Mouse (Mus musculus): ENCODE measurements at regions not wholly inside any gene's neighbourhood (a gene's known extent, or its start where the extent isn't known, plus 50 kb on each side); places are given as distances from the start of the nearest gene placed in this dataset.
A peak's percentile ranks its signal among the peaks of the same experiment; 100 is the strongest.

DNA sequence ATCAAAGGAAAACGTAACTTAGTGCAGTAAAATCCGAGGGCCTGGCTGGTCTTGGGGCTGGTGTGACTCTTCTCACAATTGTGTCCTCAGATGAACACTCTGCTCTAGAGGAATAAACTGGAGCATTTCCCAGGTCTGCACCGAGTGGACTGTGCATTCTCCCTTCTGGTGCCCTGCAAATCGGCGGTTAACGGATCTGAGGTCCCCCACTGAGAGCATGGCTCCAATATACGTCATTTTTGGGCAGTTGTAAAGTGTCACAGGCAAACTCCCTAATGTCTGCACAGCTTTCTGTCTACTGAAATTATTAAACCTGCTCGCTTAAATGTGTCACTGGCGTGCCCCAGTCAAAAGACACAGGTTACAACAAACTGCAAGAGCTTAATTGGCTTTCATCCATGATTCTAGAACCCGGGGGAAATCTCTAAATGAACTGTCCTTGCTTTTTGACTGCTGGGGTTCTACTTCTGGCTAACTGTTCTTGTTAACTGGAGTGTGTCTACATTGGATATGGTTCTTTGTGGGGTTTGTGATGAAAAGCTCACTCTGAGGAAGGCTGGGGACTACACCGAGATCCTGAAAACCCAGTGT lies 93.7 kb upstream of the Gm47985 start:
- DNase-seq (ENCODE audit: low spot score) = no peak

DNA sequence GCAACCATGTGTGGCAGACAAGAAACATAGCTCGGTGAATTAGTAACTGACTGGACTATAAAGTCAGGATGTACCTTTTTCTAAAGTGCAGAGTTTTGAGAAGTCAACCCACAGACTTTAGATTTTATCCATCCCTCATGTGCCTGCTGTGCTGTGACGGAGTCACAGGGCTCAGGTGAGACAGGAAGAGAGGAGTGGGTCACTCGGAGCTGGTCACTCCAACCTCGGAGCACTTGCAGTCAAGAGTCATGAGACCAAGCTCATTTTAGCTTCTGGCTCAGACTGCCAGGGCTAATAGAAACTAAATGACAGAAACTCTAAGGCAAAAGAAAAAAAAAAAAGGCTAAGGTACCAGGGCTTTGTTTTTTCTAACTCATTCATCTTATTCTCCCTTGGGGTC lies 90.3 kb upstream of the Gm47985 start:
- DNase-seq (ENCODE audit: low spot score) = no peak

DNA sequence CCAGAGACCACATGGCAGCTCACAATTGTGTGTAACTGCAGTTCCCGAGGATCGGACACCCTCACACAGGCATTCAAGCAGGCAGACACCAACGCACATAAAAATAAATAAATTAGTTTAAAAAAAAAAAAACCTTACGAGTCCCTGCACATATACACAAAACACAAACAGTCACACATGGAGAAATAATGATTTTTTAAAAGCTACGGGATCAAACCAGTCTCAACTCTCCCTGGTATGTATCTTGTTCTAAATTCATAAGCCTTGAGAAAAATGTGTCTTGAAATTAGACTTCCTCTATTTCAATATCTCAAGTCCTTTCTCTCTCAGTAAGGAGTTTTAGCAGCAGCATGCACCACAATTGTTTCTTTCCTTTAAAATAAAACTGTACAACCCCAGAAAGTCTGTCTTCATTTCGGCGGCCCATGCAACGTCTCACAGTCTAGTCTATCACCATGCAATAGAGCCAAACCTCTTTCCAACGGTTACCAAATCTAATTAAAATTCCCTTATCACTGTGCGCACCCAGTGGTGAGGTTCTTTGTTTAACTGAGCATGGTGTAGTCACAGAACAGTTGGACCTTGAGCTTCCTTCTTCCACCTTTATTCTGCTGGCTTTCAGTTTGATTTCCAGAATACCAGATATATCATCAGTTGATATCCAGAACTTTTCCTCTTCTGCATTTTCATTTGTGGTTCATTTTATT lies 86.8 kb upstream of the Gm47985 start:
- no peak for DNase-seq (ENCODE audit: low spot score)

DNA sequence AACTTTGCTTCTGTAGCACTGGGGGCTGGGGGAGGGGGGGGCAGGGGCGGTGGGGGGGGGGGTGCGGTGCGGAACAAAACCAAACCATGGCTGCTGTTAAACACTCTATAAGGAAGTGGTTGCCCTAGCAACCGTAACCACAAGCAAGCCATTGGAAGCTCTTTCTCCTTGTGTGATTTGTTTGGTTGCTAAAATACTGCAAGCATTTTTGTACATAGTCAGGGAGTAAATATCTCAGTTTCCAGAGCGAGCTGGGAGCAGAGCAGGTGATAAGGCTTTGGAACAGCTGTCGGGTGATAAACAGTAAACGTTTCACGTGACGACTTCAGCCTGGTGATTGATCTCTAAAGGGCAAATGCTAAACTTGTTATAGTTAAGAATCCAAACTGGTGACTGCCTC lies 86.3 kb upstream of the Gm47985 start:
- DNase-seq (ENCODE audit: low spot score) = peak; percentile 62

DNA sequence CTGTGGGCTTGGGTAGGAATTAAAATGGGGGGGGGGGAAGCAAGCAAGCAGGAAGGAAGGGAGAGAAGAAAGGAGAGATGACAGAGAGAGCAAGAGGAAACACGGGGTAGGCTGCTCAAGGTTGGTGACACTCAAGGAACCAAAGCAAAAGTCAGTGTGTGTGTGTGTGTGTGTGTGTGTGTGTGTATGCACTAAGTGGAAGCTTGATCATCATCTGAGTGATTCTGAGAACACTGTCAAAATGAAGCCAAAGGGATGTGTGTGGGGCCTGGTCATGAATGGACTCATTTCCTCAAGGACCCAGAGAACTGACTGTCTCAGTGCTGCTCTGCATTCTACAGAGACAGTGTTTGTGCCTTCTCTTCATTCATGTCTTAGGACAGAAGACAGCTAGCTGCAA lies 84.8 kb upstream of the Gm47985 start:
- no peak for DNase-seq (ENCODE audit: low spot score)

DNA sequence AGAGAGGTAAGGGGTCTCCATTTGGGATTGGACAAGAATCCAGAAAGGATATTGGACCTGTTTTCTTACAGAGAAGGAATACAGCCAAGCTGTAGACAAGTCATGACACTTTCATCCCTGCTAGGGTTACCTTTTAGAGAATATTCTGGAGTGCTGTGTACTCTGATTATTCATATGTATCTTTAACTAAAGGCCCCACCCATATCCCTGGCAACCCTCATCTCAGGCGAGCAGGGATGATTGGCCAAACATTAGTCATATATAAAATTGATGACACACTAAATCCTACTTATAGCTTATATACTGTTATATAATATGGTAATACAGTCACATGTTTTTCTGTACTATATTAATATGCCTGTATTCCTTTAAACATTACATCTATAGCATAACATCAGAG lies 83.6 kb upstream of the Gm47985 start:
- no peak for DNase-seq (ENCODE audit: low spot score)

DNA sequence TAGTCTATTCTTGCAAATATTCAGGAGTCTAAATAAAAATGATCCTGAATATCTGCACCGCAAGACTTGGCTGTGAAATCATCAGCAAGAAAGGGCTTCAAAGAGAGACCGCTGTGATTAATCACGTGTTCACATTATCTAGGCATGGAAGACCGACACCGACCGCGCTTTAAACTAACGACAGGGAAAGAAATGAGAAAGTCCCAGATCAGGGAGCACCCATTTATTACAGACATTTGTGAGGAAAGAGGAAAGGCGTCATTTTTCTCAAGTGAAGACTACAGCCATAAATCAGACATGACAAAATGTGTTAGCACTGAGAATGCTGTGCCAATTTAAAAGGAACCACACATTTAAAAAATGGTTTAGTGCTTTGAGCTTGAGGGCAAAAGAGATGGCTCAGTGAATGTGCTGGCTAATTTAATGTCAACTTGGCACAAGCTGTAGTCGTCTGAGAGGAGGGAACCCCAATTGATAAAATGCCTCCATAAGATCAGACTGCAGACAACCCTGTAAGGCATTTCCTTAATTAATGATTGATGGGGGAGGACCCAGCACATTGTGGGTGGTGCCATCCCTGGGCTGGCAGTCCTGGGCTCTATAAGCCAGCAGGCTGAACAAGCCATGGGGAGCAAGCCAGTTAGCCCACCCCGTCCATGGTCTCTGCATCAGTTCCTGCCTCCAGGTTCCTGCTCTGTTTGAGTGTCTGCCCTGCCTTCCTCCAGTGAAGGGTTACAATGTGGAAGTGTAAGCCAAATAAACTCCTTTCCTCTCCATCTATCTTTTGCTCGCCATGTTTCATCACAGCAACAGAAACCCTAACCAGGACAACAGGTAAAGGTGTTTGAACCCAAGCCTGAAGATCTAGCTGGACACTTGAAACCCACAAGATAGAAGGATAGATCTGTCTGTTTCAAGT lies 81.5 kb upstream of the Gm47985 start:
- DNase-seq (ENCODE audit: low spot score) = peak; percentile 17

DNA sequence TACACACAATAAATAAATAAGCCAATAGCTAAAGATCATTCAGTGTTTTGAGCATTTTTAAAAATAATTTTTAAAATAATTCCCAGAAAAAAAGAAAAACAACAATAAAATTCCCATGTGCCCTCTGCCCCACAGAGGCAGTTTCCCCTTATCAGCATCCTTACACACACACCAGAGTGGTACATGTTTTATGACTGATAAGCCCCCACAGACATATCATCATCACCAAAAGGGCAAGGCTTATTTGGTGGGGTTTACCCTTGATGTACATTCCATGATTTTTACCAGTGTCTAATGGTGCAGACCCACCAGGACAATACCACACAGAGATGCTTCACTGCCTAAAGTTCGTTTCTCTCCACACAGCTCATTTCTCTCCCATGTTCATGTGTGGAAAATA lies 80.8 kb upstream of the Gm47985 start:
- DNase-seq (ENCODE audit: low spot score) = no peak

DNA sequence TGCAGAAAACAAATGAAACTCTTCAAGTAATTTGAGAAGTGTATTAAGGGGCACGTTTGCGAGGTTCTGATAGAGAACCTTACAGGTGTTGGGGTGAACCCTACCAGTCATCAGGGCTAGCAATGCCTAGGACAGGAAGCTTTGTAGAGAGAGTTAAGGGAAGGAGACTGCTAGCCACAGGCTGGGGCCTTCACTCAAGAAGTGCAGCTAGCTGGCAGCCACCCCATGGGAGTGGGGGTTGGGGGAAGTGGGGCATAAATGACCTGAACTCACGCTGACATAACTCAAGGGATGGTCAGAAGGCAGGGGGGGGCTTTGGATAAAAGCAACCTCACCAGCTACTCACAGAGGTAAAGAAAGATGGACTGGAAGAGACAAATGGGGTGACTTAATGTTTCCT lies 80.3 kb upstream of the Gm47985 start:
- no peak for DNase-seq (ENCODE audit: low spot score)

DNA sequence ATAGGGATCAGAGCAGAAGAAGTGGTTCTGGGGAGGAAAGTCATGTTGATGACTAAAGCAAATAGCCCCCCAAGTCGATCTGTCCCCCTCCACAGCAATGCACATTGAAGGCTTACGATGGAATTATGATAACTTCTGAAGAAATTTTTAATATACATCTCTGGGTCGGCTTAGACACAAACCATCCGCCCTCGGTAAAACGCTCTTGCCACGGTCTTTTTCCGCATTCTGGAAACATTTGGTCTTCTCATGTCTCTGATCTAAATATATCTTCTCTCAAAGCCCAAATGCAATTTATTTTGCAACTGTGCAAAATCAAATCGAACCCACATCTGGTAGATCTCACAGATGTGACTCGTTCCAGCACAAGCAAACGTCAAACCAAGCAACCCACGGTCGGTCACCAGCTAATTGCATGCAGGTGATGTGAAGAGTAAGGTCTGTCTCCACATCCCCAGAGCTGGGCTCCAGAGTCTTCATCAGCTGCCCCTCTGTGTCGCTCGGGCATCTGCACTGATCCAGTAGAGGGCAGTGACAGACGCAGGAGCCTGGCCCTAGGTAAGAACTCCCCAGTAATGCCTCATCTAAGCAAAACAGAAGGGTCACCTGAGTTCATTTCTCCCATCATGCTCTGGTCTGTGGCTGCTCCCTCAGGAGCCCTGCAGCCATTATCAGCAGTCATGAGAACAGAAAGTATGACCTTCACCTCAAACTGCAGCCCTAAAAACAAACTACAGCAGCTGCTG lies 79.5 kb upstream of the Gm47985 start:
- DNase-seq (ENCODE audit: low spot score) = peak; percentile 34

DNA sequence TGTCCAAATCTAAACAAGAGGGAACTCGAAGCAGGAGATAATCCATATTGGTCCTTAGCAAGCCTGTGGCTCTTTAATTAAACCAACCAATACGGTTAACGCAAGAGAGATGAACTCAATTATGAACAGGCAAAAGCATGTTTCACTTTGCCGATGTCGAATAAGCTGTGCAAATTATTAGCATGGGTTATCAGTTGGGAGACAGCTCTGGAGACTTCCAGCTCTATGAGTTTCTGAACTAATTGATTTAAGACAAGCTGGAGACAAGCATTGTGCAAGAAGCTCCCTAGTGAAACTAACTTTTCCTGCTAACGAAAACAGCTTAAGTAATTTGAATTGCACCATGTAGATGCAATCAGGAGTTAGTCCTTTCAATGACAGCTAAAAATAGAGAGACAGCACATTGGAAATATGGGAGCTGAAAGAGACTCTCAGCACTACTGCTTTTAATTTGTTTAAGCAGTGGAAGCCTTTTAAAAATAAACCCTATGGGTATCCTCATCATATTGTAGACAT lies 78.8 kb upstream of the Gm47985 start:
- no peak for DNase-seq (ENCODE audit: low spot score)

DNA sequence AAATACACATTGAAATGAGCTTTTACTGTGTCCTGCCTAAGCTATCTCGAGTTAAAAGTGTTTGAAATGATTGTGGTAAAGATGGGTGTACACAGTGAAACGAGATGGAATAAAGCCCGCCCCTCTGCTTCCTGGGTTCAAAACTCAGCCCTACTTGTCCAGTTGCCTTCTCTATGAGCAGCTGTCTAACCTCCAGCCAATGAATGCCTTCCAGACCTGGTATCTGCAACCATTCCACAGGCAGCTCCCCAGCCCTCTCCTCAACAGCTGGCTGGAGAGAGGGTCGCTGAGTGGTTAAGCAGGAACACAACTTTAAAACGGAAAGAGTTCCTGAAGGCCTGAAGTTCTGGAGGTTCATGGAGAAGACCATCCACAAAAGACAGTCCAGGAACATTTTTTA lies 78.0 kb upstream of the Gm47985 start:
- DNase-seq (ENCODE audit: low spot score) = no peak

DNA sequence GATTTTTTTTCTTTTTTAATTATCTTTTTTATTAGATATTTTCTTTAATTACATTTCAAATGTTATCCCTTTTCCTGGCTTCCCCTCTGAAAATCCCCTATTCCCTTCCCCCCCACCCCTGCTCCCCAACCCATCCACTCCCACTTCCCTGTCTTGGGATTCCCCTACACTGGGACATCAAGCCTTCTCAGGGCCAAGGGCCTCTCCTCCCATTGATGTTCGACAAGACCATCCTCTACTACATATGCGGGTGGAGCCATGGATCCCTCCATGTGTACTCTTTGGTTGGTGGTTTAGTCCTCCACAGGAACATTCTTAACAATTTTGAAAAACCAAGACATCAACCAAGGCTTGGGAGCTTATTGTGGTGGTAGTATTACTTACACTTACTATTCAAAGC lies 77.5 kb upstream of the Gm47985 start:
- no peak for DNase-seq (ENCODE audit: low spot score)

DNA sequence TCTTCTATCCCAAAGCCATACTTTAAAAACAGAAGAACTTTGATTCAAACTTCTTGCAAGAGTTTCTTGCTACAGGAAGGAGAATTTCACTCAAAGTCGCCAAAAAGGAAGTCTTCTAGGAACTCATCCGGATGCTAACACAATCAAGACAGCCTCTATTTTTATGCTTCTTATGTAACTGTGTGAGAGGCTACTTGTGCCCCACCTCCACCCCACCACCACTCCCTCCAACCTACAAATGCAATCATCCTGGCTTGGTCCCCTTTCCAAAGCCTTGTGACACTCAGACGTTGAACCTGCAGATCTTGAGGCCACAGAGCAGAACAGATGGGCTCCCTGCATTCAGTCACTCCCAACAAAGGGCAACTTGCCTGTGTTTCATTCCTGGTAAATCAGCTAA lies 77.1 kb upstream of the Gm47985 start:
- no peak for DNase-seq (ENCODE audit: low spot score)

DNA sequence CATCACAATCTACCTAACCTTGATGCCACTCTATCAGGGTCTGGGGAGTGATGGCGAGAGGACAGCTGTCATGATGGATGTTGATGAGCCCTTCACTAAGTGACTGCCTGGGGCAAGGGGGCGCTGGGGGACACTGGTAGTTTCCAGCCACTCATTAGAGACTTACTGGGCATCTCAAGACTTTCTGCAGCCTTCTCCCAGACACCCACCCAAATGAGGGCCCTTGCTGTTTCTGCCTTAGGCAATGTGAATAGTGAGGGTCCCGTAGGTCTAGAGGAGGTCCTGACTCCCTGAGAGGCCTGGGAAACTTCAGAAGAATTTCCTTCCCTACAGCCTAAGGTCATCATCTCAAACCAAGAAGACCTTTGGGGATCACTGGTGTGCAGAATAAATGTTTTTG lies 74.9 kb upstream of the Gm47985 start:
- no peak for DNase-seq (ENCODE audit: low spot score)

DNA sequence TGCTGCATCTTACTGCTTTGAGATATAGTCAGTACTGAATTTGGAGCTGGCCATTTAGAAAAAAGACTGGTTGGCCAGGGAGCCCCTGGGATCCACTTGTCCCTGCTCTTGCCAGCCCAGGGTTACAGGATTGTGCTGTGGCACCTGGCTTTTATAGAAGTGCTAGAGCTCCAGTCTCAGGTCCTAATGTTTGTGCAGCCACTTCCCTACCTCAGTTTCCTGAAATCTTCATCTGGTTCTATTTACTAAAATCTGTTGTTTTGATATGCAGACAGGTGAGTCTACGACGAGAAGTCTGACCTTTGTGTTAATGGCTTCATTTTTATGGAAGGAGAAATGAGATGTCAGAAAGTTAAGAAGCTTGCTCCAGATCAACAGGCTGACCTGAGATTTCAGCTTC lies 73.0 kb upstream of the Gm47985 start:
- no peak for DNase-seq (ENCODE audit: low spot score)

DNA sequence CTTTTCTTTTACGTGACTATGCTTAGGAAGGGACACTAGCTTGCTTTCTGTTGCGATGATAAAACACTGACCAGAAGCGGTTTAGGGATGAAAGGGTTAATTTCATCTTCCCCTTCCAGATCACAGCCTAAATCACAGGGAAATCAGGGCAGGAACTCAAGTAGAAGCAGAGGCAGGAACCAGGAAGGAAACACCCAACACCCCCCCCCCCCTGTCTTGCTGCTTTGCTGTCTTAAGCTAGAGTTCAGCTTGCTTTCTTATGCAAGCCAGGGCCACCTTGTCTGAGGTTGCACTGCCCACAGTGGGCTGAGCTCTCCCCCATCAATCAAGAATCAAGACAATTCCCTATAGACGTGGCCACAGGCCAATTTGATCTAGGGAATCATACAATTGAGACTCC lies 71.9 kb upstream of the Gm47985 start:
- no peak for DNase-seq (ENCODE audit: low spot score)

DNA sequence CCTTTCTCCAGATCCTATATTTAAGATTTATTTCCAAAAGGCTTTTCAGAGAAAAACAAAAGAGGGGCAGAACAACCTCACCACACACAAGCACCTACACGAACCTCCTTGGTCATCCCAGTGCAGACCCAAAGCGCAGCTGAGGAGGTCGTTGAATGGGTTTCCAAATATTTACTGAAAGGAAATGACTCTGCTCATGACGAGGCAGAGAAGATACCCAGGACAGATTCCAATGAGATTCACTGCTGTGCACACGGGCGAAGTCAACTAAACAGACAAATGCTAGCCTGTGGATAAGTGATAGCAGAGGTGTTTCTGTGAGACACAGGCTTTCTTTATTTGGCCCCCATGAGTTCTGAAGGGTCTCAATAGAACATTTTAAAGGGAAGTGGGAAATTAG lies 70.7 kb upstream of the Gm47985 start:
- no peak for DNase-seq (ENCODE audit: low spot score)

DNA sequence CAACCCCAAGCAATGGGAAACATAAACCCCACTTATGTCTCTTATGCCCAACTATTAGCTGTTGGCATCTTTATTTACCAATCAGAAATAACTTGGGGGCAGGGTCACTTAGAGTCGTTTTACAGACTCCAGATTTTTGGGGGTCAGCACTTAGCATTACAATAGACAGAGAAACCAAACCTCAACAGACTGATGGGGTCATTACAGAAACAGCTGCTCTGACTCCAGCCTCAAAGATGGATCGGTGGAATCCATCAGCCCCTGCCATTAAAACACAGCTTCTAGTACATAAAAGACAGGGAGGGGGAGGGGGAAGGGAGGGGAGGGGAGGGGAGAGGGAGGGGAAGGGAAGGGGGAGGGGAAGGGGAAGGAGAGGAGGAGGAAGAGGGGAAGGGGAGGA lies 69.9 kb upstream of the Gm47985 start:
- DNase-seq (ENCODE audit: low spot score) = peak; percentile 36

DNA sequence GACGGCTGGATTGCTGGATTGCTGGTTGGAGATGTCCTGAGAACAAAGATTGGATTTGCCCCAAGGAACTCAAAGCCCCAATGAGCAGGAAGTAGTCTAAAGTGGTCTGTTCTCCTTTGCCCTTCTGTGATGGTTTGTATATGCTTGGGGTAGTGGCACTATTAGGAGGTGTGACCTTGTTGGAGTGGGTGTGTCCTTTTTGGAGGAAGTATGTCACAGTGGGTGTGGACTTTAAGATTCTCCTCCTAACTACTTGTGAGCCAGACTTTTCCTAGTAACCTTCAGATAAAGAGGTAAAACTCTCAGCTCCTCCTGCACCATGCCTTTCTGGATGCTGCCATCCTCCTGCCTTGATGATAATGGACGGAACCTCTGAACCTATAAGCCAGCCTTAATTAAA lies 69.1 kb upstream of the Gm47985 start:
- no peak for DNase-seq (ENCODE audit: low spot score)

DNA sequence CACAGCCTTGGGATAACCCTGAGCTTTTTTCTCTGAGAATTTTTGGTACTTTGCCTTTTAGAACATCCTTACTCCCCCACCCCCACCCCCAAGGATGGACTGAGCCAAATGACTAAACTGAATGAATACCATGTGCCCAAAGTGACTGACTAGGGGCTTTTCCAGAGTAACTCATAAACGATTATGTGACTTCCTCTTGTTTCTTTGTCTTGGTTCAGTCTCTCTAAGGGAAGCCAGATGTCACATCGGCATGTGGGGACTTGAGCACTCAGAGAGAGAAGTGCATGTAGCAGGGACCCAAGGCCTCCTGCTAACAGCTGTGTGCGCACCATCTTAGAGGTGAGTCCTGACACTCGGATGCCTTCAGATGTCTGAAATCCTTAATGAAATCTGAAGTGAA lies 63.8 kb upstream of the Gm47985 start:
- peak; percentile 49 for DNase-seq (ENCODE audit: low spot score)

DNA sequence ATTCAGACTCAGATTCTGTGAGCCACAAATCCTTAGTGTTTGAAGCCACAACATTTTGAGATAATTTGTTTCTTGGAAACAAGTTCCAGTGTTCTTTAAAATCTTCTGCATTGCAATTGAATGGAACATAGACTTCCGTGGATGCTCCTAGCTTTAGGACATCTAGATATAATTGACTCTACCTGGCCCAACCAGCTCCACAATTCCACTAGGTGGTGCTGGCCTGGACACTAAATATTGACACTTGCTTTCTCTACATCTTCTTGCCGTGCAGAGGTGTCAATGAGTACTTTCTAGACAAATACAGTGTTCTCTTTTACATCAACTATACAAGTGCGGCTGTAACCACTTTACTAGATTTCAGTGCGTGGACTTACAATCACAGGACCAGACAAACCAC lies 63.4 kb upstream of the Gm47985 start:
- DNase-seq (ENCODE audit: low spot score) = no peak
